Mouse (Mus musculus) heart, postnatal 0 days (tissue): ENCODE results near the gene Stk11. TPM values are rescaled to one million over a fixed set of nuclear protein-coding genes. Genes with fewer than 3 reads are reported as not detected.

Experiments
- ATAC-seq: fragments of 200-750 bp; cut with Nextera tagmentation; 2 replicates; pipeline ENCODE4 v1.8.0; 2017; ENCODE audit warnings: low read depth, moderate number of reproducible peaks, moderate library complexity; ENCODE audit not compliant: insufficient read depth
- DNase-seq: peaks from one replicate; pipeline ENCODE4 v3.0.0-alpha.2; 2016; ENCODE audit warnings: low spot score
- H3K27ac ChIP-seq: fragments of 300-500 bp; sonication (generic); 2 replicates; pipeline ENCODE4 v1.5.1; 2014; ENCODE audit warnings: low read depth, mild to moderate bottlenecking
- H3K27me3 ChIP-seq: fragments of 300-500 bp; sonication (generic); 2 replicates; pipeline ENCODE4 v1.6.1; 2014; ENCODE audit warnings: low read length, mixed read lengths; ENCODE audit not compliant: control insufficient read depth, insufficient read depth
- H3K36me3 ChIP-seq: fragments of 300-500 bp; sonication (generic); replicated peaks from 2 replicates; pipeline ENCODE4 v1.6.1; 2014; ENCODE audit warnings: low read length, mixed read lengths; ENCODE audit not compliant: control insufficient read depth, insufficient read depth
- H3K4me1 ChIP-seq: fragments of 300-500 bp; sonication (generic); 2 replicates; pipeline ENCODE4 v1.6.1; 2014; ENCODE audit warnings: antibody characterized with exemption; ENCODE audit not compliant: control insufficient read depth, insufficient read depth
- H3K4me2 ChIP-seq: fragments of 300-500 bp; sonication (generic); 2 replicates; pipeline ENCODE4 v1.6.1; 2014; ENCODE audit warnings: low read depth, mild to moderate bottlenecking, low read length, moderate library complexity
- H3K4me3 ChIP-seq: fragments of 300-500 bp; sonication (generic); 2 replicates; pipeline ENCODE4 v1.5.1; 2014; ENCODE audit warnings: low read depth, low read length
- H3K9ac ChIP-seq: fragments of 300-500 bp; sonication (generic); replicated peaks from 2 replicates; pipeline ENCODE4 v1.6.1; 2014; ENCODE audit warnings: low read depth, low read length, mixed read lengths
- H3K9me3 ChIP-seq: fragments of 300-500 bp; sonication (generic); replicated peaks from 2 replicates; pipeline ENCODE4 v1.6.1; 2016; ENCODE audit warnings: low read length; ENCODE audit not compliant: control insufficient read depth
- CTCF ChIP-seq: IDR thresholded peaks from 2 replicates; pipeline ENCODE4 v1.5.1; 2016; ENCODE audit warnings: antibody characterized with exemption, control low read depth, low read depth
- EP300 ChIP-seq: IDR thresholded peaks from 2 replicates; pipeline ENCODE4 v1.6.1; 2016; ENCODE audit warnings: antibody characterized with exemption, low read depth
- WGBS: fragments of 180-500 bp; shearing (Covaris S2); extraction: QIAGEN DNeasy Blood & Tissue Kit; methylation state at CpG from one replicate; pipeline ENCODE4 v1.1.7; 2014; 5-methylcytosine and 5-hydroxymethylcytosine counted together
- polyA plus RNA-seq: library from polyadenylated mRNA; unstranded; fragments of >200 nt; fragmentation: Nextera tagmentation; extraction: Ambion mirVana; gene quantifications from 2 replicates; pipeline ENCODE4 v1.2.1, GENCODE M21; 2015
- total RNA-seq: library from RNA; depleted of rRNA; stranded (reverse); fragments of >200 nt; gene quantifications from 2 replicates; pipeline ENCODE4 v1.2.3, GENCODE M21; 2014; ENCODE audit warnings: low replicate concordance

The Stk11 gene
- total and polyA plus RNA-seq, 2 experiments from 2014 or later: 10.8 to 40.3 TPM

- no peaks in the 10 kb centered on the region for H3K27me3 ChIP-seq
- no peaks in the 10 kb centered on the region for H3K9me3 ChIP-seq
- no peak overlapping the region for H3K4me2 ChIP-seq
- no peak overlapping the region for H3K9ac ChIP-seq
- WGBS: 88% methylated on average over 9 of the region's 9 CpGs
- no peak overlapping the region for H3K27ac ChIP-seq
- TF ChIP-seq CTCF (no peak), EP300 (no peak)
- no peak overlapping the region for H3K4me3 ChIP-seq
- H3K4me1 ChIP-seq: peaks cover 9% of the 10 kb centered on the region; the same call in 1 of the 2 replicates
- no peak for ATAC-seq
- peaks cover 58% of the 10 kb centered on the region for H3K36me3 ChIP-seq
- DNase-seq: no peak
These were observed 8.4 kb downstream of the Stk11 start for GRCm38 (mm10) chr10:80123932-80124562.

DNA sequence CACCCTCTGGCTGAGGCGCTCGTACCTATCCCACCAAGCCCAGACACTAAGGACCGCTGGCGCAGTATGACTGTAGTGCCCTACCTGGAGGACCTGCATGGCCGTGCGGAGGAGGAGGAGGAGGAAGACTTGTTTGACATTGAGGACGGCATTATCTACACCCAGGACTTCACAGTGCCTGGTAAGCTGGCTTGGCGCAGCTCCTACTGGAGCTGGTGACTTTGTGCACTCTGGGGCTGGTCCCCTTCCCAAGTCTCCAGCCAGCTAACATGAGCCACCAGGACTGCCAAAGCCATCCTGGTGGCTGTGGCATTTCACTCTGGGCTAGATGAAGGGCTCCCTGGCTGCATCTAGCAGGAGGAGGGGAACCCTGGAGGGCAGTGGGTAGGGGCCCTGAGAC lies 12.3 kb downstream of the Stk11 start:
- Histone ChIP-seq H3K4me2 (no peak overlapping the region), H3K9ac (no peak overlapping the region), H3K4me1 (no peaks in the 10 kb centered on the region), H3K27ac (no peak overlapping the region), H3K27me3 (no peaks in the 10 kb centered on the region), H3K36me3 (peaks cover 79% of the 10 kb centered on the region), H3K9me3 (no peaks in the 10 kb centered on the region), H3K4me3 (no peak overlapping the region)
- no peak for TF ChIP-seq EP300
- no peak for TF ChIP-seq CTCF
- WGBS: 95% methylated on average over 8 of the region's 8 CpGs
- no peak for DNase-seq
- no peak for ATAC-seq

GRCm38 (mm10) chr10:80129846-80130245 lies 14.2 kb downstream of the Stk11 start:
- WGBS: 86% methylated on average over 9 of the region's 9 CpGs
- no peak overlapping the region for H3K4me2 ChIP-seq
- peaks cover 73% of the 10 kb centered on the region for H3K36me3 ChIP-seq
- ATAC-seq (no peak), DNase-seq (no peak)
- no peaks in the 10 kb centered on the region for H3K27me3 ChIP-seq
- no peak overlapping the region for H3K27ac ChIP-seq
- H3K4me3 ChIP-seq: no peak overlapping the region
- H3K4me1 ChIP-seq: 0 out of 2 replicates have a peak, but pooled peaks cover 4% of the 10 kb centered on the region
- H3K9me3 ChIP-seq: no peaks in the 10 kb centered on the region
- H3K9ac ChIP-seq: no peak overlapping the region
- TF ChIP-seq CTCF: no peak
- no peak for TF ChIP-seq EP300

GRCm38 (mm10) chr10:80130403-80131031 lies 14.9 kb downstream of the Stk11 start:
- WGBS: 87% methylated on average over 18 of the region's 18 CpGs
- H3K4me1 ChIP-seq: 0 out of 2 replicates have a peak, but pooled peaks cover 4% of the 10 kb centered on the region
- no peak overlapping the region for H3K27ac ChIP-seq
- no peaks in the 10 kb centered on the region for H3K27me3 ChIP-seq
- DNase-seq: no peak
- H3K4me2 ChIP-seq: no peak overlapping the region
- no peak for ATAC-seq
- TF ChIP-seq EP300 (no peak), CTCF (no peak)
- no peak overlapping the region for H3K4me3 ChIP-seq
- no peaks in the 10 kb centered on the region for H3K9me3 ChIP-seq
- H3K36me3 ChIP-seq: peaks cover 66% of the 10 kb centered on the region
- H3K9ac ChIP-seq: no peak overlapping the region

DNA sequence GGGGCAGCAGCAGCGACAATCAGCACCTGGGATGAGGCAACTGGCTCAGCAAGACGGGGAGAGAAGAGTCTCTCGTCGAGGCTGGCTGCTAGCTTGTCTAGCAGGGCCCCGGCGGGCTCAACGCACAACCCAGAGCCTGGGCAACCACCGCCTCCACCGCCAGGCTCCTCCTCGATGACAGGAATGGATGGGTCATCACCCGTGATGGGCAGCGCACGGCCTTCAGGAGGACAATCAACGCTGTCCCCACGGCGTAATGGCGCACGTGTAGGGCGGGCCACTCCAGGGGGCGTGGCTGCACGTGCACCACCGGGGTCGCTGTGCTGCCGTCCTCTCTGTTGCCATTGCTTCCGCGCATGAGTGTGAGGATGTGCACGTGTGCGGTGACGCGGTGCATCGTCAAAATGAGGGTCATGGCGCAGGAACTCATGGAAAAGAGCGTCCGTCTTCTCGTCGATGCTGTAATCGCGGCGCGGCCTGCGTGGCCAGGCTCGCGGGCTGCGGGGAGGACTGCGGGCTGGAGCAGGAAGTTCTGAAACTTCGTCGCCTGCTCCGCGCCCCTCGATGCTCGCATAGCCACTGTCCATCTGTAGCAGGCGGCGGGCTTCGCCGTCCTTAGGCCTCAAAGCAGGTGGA lies 15.8 kb downstream of the Stk11 start:
- H3K4me3 ChIP-seq: no peak overlapping the region
- H3K9me3 ChIP-seq: no peaks in the 10 kb centered on the region
- WGBS: 35% methylated on average over 55 of the region's 55 CpGs
- ATAC-seq (no peak), DNase-seq (no peak)
- no peak for TF ChIP-seq CTCF
- TF ChIP-seq EP300: no peak
- peaks cover 2% of the 10 kb centered on the region; the same call in 1 of the 2 replicates for H3K27me3 ChIP-seq
- H3K4me1 ChIP-seq: 0 out of 2 replicates have a peak, but pooled peaks cover 4% of the 10 kb centered on the region
- no peak overlapping the region for H3K27ac ChIP-seq
- no peak overlapping the region for H3K9ac ChIP-seq
- peaks cover 57% of the 10 kb centered on the region for H3K36me3 ChIP-seq
- no peak overlapping the region for H3K4me2 ChIP-seq
